ENCODE assay signal across 19 mouse cellular contexts in genomic region chr17:5425204-5425603, GRCm38 (mm10). TPM values are rescaled to one million over a fixed set of nuclear protein-coding genes. Genes with fewer than 3 reads are reported as not detected.
DNase-seq lines count a peak whose midpoint lies in the region; ATAC-seq and TF ChIP-seq lines count a peak whose summit lies in the region.
"Had no signal": no experiment of that assay in that cellular context is flagged by ENCODE, and none has a peak within 500 bp of the region (broad histone marks: within the 10 kb centered on the region; RNA-seq: fewer than 3 reads in every experiment).

No protein-coding gene starts in this region.

- H3K9ac ChIP-seq in lung, embryonic 14.5 days = no peak overlapping the region
- no peak overlapping the region for H3K9ac ChIP-seq in hindbrain, embryonic 16.5 days (ENCODE audit: low read depth, low read length)
- H3K9ac ChIP-seq: heart, embryonic 15.5 days; limb, embryonic 15.5 days; liver, embryonic 15.5 days; neural tube, embryonic 13.5 days had no signal

- no peak for ATAC-seq in lung, embryonic 14.5 days (ENCODE audit: insufficient read depth)
- peak; percentile 55 for ATAC-seq in common myeloid progenitor, adult 5-6 weeks (replicated peaks; ENCODE audit: low read depth, poor library complexity, severe bottlenecking)
- ATAC-seq in hindbrain, embryonic 16.5 days = no peak
- ATAC-seq: hindbrain, postnatal 0 days; intestine, postnatal 0 days had no signal

- DNase-seq in lung, embryonic 14.5 days = peak; percentile 26
- no peak for DNase-seq in lung, adult 18-20 months
- no peak for DNase-seq in heart, embryonic 10.5 days (ENCODE audit: low spot score)
- DNase-seq in heart, postnatal 25 days (ENCODE audit: low spot score) = peak; percentile 26
- no peak for DNase-seq in spleen, adult 18-20 months
- DNase-seq: adrenal gland, postnatal 14 days; cerebellum, adult 9-11 months; lung, postnatal 14 days; thymus, postnatal 25 days had no signal

- H3K4me2 ChIP-seq in lung, embryonic 14.5 days = no peak overlapping the region
- H3K4me2 ChIP-seq in hindbrain, embryonic 16.5 days (ENCODE audit: low read length) = no peak overlapping the region
- H3K4me2 ChIP-seq: heart, embryonic 15.5 days; limb, embryonic 15.5 days; liver, embryonic 15.5 days; neural tube, embryonic 13.5 days had no signal

- no peak for TF ChIP-seq CTCF in lung, embryonic 14.5 days (IDR thresholded peaks at IDR 0.05; ENCODE audit: low read depth)

- no peaks in the 10 kb centered on the region for H3K27me3 ChIP-seq in lung, embryonic 14.5 days (ENCODE audit: insufficient read depth, low read length)
- no peaks in the 10 kb centered on the region for H3K27me3 ChIP-seq in heart, embryonic 10.5 days (ENCODE audit: insufficient read depth, poor library complexity, severe bottlenecking)
- H3K27me3 ChIP-seq in hindbrain, embryonic 16.5 days (replicated peaks; ENCODE audit: control insufficient read depth, insufficient read depth, low read length) = no peaks in the 10 kb centered on the region
- H3K27me3 ChIP-seq: heart, embryonic 15.5 days; limb, embryonic 15.5 days; liver, embryonic 15.5 days; neural tube, embryonic 13.5 days had no signal

- H3K9me3 ChIP-seq in lung, embryonic 14.5 days (ENCODE audit: low read depth, low read length) = no peaks in the 10 kb centered on the region
- no peaks in the 10 kb centered on the region for H3K9me3 ChIP-seq in heart, embryonic 10.5 days
- no peaks in the 10 kb centered on the region for H3K9me3 ChIP-seq in hindbrain, embryonic 16.5 days (ENCODE audit: control insufficient read depth, low read length)
- H3K9me3 ChIP-seq: heart, embryonic 15.5 days; limb, embryonic 15.5 days; liver, embryonic 15.5 days; midbrain, embryonic 10.5 days; neural tube, embryonic 13.5 days had no signal

- no peak overlapping the region for H3K4me3 ChIP-seq in lung, embryonic 14.5 days (ENCODE audit: low read depth, low read length)
- no peak overlapping the region for H3K4me3 ChIP-seq in heart, embryonic 10.5 days
- no peak overlapping the region for H3K4me3 ChIP-seq in hindbrain, embryonic 16.5 days (ENCODE audit: low read length)
- H3K4me3 ChIP-seq: heart, embryonic 15.5 days; limb, embryonic 15.5 days; liver, embryonic 15.5 days; midbrain, embryonic 10.5 days; neural tube, embryonic 13.5 days had no signal

- no peaks in the 10 kb centered on the region for H3K4me1 ChIP-seq in lung, embryonic 14.5 days (ENCODE audit: insufficient read depth)
- H3K4me1 ChIP-seq in heart, embryonic 10.5 days = peaks cover 37% of the 10 kb centered on the region
- H3K4me1 ChIP-seq in hindbrain, embryonic 16.5 days (ENCODE audit: control insufficient read depth, insufficient read depth, low read depth, low read length) = no peaks in the 10 kb centered on the region
- H3K4me1 ChIP-seq: midbrain, embryonic 10.5 days; neural tube, embryonic 13.5 days had no signal

- H3K27ac ChIP-seq in lung, embryonic 14.5 days (ENCODE audit: low read depth) = no peak overlapping the region
- 0 out of 2 replicates have a peak overlapping the region, but pooled peaks have one; percentile 1 for H3K27ac ChIP-seq in heart, embryonic 10.5 days
- H3K27ac ChIP-seq in hindbrain, embryonic 16.5 days (ENCODE audit: low read depth, low read length) = no peak overlapping the region
- H3K27ac ChIP-seq: heart, embryonic 15.5 days; hindbrain, postnatal 0 days; limb, embryonic 15.5 days; liver, embryonic 15.5 days; midbrain, embryonic 10.5 days; neural tube, embryonic 13.5 days had no signal

- peaks cover 18% of the 10 kb centered on the region for H3K36me3 ChIP-seq in lung, embryonic 14.5 days (ENCODE audit: insufficient read depth)
- peaks cover 6% of the 10 kb centered on the region; the same call in 1 of the 2 replicates for H3K36me3 ChIP-seq in heart, embryonic 10.5 days
- no peaks in the 10 kb centered on the region for H3K36me3 ChIP-seq in hindbrain, embryonic 16.5 days (ENCODE audit: control insufficient read depth, insufficient read depth, low read length)
- H3K36me3 ChIP-seq: heart, embryonic 15.5 days had no signal

- 28% methylated on average over 3 of the region's 3 CpGs for WGBS in lung, embryonic 14.5 days
- 40% methylated on average over 3 of the region's 3 CpGs for WGBS in heart, embryonic 10.5 days
- 65% methylated on average over 3 of the region's 3 CpGs for WGBS in hindbrain, embryonic 16.5 days

- intact Hi-C loops in heart, postnatal 25 days (cut with DNase I) = no loop called here

RNA-seq across cellular contexts. Expression of gene Ldhal6b, which starts 6.6 kb away (rescaled TPM):
- not detected in 2 replicates for polyA plus RNA-seq in lung, embryonic 14.5 days (2014; fragmentation: Nextera tagmentation; extraction: Ambion mirVana)
- 0.14 TPM in 1 of 2 replicates, not detected in the other for total RNA-seq in common myeloid progenitor, adult 5-6 weeks (2017)
- polyA plus RNA-seq in heart, embryonic 10.5 days (2016; fragmentation: Nextera tagmentation; extraction: Ambion mirVana) = not detected in 2 replicates
- under 1 TPM; 0.18 to 0.22 TPM for total RNA-seq in heart, postnatal 25 days (2021)
- polyA plus RNA-seq in hindbrain, embryonic 16.5 days (2015; fragmentation: Nextera tagmentation; extraction: Ambion mirVana) = not detected in 2 replicates
- polyA plus RNA-seq: heart, embryonic 15.5 days; hindbrain, postnatal 0 days; intestine, postnatal 0 days; kidney, embryonic 16.5 days; limb, embryonic 15.5 days; liver, embryonic 15.5 days; midbrain, embryonic 10.5 days had no signal

RNA-seq across cellular contexts. Expression of gene Tmem242, which starts 14.9 kb away (rescaled TPM):
- polyA plus RNA-seq in lung, embryonic 14.5 days (2014; fragmentation: Nextera tagmentation; extraction: Ambion mirVana) = 127 and 130 TPM in 2 replicates
- 48.0 and 52.0 TPM in 2 replicates for total RNA-seq in common myeloid progenitor, adult 5-6 weeks (2017)
- 89.6 and 117 TPM in 2 replicates for polyA plus RNA-seq in heart, embryonic 10.5 days (2016; fragmentation: Nextera tagmentation; extraction: Ambion mirVana)
- 100 to 1,000 TPM; 151 to 159 TPM for total RNA-seq in heart, postnatal 25 days (2021)
- 112 and 118 TPM in 2 replicates for polyA plus RNA-seq in hindbrain, embryonic 16.5 days (2015; fragmentation: Nextera tagmentation; extraction: Ambion mirVana)

Comparison
In these comparisons a context has a peak if more than half of its experiments do, and no peak if none do; other contexts are left out.
1. DNase-seq: peak in lung, embryonic 14.5 days (single experiment) and heart, postnatal 25 days (single experiment); none in lung, adult 18-20 months (0 of 2), heart, embryonic 10.5 days (single experiment) and spleen, adult 18-20 months (0 of 2).